Mouse (Mus musculus) embryo, embryonic 10.5 days (tissue): ENCODE measurements around the gene Ugt1a9.
"Not testable (repeated sequence)": the region's sequence is repeated elsewhere in the genome, so short reads cannot be mapped to it uniquely, and the experiment has no call there.

ENCODE experiments used
- DNase-seq: peaks from one replicate; pipeline ENCODE4 v3.0.0-alpha.2; 2015; ENCODE audit warnings: low spot score

Ugt1a9 gene

DNA sequence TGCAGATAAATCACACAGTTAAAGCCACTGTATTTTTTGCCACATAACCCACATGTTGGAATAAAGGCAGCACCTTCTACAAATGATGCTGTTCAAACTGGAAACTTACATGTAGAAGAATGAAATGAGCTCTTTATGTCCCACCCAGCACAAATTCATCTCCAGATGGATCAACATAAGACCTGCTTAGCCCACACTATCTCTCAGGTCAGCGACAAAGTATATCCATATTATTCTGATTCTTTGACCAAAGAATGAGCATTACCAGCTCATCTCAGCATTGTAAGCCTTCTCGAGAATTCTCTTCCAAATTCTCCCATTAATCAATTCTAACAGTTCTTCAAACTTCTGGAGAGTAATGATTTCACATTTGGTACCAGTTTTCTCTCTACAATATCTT lies 151.6 kb downstream of the Ugt1a9 start:
- no peak for DNase-seq

DNA sequence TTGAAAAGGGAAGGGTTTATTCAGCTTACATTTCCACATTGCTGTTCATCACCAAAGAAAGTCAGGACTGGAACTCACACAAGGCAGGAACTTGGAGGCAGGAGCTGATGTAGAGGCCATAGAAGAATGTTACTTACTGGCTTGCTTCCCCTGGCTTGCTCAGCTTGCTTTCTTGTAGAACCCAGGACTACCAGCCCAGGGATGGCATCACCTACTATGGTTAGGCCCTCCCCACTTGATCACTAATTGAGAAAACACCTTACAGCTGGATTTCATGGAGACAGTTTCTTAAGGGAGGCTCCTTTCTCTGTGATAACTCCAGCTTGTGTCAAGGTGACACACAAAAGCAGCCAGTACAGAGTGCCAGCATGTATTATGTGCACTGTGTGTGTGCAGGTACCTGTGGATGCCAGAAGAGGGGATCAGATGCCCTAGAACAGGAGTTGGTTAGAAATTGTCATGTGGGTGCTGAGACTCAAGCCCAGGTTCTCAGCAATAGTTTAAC lies 152.5 kb downstream of the Ugt1a9 start:
- not testable (repeated sequence) for DNase-seq

DNA sequence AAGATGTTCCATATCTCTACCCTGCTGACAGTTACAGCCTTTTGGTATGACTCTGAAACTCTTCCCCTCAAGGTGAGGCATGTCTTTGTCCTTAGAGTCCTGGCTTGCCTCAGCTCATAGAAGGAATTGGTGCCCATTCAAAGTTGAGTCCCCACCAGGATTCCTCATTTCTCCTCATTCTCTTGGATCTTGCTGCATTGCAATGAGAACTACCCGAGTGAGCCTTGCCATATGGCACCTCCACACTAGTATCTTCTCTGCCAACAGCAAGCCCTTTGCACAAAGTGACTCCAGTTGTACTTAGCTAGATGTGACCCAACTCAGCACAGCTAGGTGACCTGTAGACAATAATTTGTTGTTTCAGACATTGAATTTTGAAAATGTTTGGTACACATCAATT lies 153.0 kb downstream of the Ugt1a9 start:
- DNase-seq = no peak

DNA sequence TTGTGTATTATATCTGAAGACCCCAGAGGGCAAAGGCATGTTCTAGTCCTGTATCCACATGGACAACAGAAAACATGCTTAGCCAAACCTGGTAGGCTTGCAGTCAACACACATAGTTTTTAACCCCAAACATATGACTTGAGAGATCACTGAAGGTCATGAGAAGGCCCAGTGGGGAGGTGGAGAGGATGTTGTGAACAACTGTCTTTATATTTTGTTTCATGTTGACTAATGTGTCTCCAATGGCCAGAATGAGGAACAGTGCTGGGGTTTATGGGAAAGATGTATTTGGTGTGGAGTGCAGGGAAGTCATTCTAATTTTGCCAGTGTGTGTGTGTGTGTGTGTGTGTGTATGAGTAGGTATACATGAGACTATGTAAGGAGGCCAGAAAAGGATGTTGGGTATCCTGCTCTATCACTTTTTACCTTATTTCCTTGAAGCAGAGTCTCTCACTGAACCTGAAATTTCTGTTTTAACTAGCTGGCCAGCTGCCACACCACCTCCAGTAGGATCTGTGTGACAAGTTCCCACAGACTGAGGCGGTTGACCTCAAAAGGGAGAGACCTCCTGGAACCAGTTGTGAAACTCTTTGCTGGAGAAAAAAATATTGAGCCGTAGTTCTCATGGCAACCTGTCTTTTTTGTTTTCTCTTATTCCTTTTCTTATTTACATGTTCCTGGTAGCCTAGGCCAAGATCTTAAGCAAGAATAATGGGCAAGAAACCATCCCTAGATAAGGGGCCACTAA lies 153.6 kb downstream of the Ugt1a9 start:
- no peak for DNase-seq

DNA sequence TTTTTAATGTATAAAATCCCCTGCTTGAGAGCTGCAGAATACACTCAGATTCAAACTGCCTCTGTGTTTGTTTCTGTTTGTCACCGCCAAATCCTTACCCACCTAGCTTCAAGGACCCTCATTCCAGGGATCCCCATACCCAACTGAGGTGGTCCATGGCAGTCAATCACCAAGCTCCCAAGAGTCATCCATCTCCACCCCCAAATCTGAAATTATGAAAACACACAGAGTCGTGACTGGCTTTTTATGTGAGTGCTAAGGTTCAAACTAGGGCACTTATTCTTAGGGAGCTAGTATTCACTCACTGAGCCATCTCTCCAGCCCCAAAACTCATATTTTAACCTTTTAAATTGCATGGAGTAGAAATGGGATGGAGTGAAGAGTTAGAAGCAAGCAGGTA lies 154.7 kb downstream of the Ugt1a9 start:
- not testable (repeated sequence) for DNase-seq

DNA sequence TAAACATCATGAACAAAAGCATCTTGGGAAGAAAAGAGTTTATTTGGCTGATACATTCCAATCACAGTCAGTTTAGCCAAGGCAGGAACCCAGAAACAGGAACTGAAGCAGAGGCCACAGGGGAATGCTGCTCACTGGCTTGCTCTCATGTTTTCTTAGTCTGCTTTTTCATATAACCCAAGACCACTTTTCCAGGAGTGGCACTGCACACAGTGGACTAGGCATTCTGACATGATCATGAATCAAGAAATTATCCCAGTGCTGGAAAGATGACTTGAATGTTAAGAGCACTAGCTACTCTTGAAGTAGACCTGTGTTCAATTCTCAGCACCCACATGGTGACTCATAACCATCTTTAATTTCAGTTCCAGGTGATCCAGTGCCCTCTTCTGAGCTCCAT lies 155.1 kb downstream of the Ugt1a9 start:
- DNase-seq = no peak

DNA sequence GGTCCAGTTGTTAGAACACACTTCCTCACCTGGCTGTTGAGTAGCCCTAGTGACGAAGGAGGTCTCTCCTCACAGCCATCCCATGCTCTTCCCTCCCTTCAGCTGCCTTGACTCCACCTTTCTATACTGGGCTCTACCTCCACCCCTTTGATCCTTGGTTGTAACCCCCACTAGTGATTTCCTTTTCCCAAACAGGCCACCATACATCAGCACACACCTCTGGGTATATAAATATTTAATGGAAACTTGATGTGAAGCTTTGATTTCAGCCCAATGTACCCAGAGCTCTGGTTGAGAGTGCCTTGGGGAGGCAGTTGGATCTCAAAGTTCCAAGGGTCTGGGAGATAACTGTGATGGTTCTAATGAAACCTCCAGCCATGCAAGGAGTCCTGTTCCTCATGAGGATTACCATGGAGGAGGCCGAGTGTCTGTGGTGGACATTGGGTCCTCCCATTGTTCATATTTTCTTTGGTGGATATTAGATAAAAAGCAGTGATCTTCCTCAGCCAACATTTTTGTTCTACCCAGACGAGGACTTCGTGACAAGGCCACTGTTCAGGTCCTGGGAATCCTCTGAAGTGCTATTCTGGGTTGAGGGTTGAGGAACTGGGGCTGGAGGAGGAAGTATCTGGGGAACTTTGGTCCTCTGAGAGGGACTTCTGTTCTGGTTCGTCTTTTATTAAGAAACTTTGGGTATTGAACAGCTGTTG lies 156.2 kb downstream of the Ugt1a9 start, which contains the start of gene Mroh2a:
Mroh2a (plus strand) TSS at position 317 of the 710 bp plus-strand sequence.
- no peak for DNase-seq

DNA sequence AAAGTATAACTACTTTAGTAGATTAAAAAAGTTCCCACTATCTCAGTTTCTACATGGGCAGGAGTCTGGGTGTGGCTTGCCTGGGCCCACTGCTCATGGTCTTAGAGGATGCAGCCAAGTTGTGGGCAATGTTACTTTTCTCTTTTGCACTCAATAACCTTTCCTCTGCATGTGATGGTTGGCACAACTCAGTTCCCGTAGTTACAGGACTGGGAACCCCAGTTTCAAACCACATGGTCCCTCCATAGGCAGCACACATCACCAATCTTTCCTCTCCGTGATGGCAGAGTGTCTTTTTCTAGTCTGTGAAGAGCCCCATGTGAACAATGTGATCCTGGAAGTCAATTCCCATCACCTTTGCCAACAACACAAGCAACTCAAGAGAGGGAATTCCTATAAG lies 156.9 kb downstream of the Ugt1a9 start:
- DNase-seq = no peak

DNA sequence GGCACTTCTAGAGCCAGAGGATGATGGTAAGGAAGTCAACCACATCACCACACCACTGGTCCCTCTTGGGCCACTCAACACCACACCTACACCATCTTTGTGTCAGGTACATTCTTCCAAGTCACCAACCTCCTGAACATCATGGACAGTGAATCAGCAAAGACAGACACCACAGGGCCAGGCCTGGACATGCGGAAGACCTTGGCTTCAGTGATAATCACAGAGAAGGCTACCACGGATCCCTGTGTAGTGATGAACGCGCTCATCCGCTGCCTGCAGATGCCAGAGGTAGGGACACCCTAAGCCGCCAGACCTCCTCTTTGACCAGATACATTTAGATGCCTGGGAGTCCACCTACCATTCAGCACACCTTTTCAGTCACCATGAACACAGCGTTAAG lies 157.5 kb downstream of the Ugt1a9 start:
- no peak for DNase-seq

DNA sequence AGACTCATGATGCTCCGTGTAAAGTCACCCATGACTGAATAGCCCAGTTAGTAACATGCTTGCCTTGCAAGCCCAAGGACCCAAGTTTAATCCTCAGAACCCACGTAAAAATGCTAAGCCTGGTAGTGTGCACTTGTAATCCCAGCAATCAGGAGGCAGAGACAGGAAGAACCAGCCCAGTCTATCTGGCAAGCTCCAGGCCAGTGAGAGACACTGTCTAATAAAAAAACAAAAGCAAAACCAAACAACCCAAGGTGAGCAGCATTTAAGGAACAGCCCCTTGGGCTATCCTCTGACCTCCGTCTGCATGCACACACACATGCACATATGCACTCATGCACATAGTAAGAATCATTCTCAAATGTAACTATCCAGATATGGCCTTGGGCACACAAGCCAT lies 159.0 kb downstream of the Ugt1a9 start:
- DNase-seq = no peak

DNA sequence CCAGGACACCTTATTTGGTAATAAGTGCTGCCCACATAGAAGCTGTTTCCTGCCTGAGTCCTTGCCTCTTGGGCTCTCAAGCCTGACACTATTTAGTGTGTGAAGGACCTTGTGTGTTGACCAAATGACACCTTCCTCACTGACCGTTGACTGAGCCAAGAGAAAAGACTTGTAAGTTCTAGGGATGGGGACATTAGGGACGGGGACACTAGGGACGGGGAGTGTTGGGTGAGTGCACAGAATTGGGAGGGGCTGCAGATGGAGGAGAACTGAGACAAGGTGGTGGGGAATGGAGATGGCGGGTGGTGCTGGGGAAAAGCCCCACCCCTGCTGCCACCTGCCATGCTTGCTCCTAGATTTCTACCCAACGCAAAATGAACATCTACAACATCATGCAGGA lies 159.4 kb downstream of the Ugt1a9 start:
- no peak for DNase-seq

DNA sequence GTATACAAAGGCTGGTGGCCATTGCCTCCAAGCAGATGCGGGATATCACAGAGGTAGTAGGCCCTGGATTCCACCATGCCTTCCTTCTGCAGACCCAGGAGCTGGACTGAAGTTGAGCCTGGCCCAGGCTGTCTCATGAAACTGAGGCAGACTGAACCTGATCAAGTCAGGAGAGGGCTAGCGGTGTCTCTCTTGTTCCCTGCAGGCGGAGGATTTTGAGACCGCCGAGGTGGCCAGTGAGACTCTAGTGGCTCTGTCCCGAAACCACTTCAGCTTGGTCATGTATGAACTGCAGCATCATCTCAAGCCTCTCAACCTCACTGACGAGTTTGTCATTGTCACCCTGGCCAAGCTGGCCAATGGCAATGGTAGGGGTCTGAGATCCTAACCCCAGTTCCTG lies 159.8 kb downstream of the Ugt1a9 start:
- no peak for DNase-seq

DNA sequence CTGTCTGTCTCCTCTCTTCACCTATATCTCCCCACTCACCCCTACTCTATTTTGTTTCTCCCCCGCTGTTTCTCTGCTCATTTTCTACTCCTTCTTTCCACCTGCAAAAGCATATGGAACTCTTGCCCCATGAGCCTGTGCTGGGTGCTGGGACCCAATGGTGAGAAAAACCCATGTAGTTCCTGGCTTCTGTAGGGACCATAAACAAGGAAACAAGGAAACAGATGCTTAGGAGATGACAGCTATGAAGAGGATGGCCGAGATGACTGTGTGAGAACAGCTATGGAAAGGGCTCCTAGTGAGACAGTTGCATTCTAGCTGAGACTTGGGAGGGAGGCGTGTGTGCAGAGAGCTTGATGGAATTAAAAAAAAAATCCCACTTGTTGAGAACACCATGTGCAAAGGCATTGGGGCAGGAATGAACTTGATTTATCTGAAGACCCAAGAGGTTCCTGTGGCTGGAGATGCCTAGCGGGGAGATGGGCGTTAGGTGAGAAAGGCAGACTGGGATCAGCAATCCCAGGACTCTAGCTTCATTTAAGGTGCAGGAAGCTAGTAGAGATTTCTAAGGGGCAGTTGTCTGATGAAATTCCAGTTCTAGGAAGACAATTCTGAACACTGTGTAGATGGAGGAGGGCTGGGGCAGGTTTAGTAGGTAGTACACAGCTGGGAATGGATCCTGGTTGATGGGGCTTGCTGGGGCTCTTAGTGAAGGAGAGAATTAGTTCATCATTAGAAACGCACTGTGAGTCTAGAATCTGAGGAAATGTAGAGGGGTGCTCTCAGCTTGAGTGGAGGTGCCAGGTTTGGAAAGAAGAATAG lies 160.6 kb downstream of the Ugt1a9 start:
- no peak for DNase-seq

DNA sequence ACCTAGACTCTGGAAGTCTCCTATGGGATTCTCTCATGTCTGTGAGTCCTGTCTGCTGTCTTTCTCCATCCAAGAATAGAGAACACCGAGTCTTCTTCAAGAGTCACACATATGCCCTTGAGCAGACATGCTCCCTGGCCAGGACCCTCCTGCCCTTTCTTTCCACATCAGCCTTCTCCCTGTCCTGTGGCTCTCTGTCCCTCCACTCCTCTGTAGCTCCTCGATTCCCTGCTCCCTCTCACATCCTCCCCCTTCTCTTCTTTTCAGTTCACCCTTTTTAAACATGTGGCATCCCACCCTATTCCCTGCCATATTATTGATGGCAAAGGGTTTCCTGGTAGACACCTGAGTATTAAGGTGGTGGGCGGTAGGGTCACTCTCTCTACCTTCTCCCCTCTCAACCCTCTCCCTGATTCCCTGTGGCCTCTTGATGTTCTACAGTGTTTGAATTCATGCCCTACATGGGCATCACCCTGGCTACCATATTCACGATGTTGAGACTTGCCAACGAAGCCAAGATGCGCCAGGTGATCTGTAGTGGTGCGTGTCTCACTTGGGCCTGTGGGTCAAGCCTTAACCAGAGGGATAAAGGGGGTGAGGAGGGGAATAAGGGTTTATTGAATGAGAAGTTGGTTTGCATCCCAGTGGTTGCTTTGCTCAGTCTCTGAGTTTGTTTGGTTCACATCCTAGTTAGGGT lies 161.4 kb downstream of the Ugt1a9 start:
- DNase-seq = no peak

DNA sequence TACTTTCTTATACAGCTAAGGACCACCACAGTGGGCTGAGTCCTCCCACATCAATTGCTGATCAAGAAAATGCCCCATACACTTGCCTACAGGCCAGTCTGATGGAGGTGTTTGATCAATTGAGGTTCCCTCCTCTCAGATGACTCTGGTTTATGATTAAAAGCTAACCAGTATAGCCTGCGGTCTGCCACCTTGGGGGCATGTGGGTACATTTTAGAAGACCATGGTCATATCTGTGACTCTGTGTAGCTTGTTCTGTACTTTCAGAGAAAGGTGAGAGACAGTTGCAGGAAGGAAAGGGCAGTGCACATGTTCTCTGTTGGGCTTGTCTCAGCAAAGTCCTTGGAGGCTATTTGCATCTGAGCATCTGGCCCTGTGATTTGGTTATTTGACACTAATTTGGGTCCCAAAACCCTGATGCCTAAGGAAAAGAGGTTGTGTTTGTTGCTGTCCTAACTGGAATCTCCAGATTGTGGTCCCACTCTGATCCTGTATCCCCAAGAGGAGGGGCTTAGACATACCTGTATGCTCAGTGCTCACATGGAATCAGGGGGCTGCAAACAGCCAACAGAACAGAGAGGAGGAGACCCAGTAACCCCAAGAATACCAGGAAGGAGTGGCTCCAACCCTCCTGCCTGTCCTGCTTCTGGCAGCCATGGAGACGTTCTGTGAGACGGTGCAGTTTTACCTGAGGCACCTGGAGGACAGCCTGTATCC lies 162.2 kb downstream of the Ugt1a9 start:
- DNase-seq = no peak

DNA sequence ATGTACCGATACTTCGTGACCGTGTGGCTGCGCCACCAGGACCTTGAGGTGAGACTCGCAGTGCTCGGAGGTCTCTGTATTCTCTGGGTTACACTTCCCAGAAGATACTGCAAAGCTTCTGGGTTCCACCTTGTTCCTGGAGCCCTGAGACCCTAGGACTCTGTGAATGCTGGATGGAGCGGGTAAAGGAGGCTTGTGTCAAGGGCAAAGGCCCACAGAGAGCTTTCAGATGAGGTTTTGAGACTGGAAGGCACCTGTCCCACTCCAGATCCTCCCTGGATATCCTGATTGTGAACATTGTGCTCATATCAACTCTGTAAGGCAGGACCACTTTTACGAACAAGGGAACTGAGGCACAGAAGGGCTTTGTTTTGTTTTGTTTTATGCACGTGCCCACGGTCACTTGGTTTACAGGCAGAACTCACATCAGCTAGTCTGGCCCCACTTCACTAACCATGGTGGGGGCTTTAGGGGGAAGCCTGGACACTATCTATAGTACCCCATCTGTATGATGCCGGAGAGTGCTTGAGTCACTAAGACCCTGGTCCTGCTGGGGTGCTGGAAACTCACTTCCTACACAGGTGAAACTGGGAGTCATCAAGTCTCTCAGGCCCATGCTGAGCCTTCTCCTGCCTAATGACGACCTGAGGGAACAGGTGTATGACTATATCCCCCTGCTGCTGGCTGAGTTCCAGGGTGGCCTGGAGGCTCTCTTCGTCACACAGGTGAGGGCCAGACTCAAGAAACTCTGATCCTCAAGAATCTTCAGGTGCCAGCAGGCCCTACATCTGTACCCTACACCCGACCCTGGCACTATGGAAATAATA lies 163.0 kb downstream of the Ugt1a9 start:
- no peak for DNase-seq

DNA sequence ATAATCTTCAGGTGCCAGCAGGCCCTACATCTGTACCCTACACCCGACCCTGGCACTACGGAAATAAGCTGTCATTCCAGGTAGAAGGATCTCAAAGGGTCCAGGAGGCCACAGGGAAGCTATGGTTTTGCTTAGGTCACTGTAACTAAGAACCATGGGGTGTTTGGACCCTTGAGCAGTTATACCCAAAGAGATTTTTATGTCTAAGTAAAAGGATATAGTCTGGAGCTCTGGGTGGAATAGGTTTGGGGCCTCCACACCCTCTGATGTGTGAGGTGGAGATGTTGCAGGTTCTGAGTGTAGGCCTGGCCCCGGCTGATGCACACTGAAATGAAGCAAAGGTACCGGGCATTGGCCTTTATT lies 163.6 kb downstream of the Ugt1a9 start:
- DNase-seq = no peak

DNA sequence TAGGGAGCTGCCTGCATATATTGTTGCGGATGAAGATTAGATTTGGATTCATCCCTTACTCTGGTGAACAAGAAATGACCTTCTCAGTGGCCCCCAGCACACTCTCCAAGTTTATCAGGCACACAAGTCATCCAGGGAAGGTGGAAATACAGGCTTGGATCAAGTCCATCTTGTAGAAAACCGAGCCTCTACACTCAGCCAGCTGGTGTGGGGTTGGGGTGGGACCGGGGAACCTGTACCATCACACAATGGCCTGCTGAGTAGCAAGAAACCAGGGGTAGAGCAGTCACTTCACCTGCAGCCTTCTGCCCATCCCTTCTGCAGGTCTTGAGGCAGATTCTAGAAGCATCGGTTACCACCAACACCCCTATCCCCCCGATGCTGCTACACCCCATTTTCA lies 164.0 kb downstream of the Ugt1a9 start:
- DNase-seq = no peak

DNA sequence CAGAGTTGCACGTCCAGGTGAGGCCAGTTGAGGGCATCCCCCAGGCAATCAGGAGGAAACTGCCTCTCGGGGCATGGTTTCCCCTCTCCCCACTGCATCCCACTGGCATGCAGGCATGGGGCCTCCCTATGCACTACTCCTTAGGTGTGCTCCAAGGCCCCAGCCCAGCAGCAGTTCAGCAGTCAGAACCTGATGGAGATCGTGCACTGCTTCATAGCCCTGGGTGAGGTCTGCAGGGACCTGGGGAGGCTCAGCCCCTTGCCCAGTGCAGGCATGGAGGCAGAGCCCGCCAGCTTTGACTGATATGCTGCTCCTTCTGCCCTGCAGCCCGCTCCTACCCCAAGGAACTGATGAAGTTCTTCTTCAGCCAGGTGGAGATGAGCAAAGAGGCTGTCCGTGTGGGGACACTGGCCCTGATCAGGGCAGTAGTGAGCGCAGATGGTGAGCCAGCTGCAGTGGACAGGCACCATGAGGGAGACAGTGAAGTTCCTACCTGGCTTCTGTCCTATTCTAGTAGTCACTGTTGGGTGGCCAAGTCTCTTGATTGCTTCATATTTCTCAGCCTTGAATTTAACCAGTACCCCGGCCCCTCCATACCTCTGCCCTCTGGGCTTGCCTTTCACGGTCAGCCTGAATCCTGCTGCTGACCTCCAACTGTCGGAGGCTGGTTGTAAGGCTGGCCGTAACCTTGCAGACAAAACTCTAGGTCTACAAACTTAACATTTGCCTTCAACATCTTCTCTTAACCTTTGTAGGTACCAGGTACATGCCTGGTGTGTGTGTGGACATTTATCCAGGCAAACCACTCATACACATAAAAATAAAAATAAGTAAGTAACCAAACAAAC lies 164.7 kb downstream of the Ugt1a9 start:
- DNase-seq = no peak
